Mouse (Mus musculus) embryo, embryonic 11.5 days (tissue): ENCODE data around the gene Flrt2.

Source experiments
- DNase-seq: peaks from one replicate; pipeline ENCODE4 v3.0.0-alpha.2; 2012; ENCODE audit warnings: low read depth, low spot score

Gene Flrt2

DNA sequence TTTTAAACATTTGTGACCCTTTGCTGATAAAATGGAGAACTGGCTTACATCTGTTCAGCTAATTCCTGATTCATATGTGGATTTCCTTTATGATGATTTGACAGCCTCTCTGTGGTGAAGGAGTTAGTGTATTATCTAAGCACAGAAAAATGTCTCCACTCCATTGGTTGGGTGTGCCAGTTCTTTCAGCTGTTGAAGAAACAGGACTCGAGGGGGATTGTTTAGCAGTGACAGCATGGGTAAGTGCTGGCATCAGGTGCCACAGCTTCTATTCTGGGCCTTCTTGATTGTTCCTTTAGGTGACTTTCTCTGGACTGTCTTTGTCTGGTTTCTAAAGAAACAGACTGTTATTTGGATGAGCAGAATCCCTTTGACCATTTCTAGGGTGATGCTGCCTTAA is 42.0 kb downstream of the Flrt2 start:
- no peak for DNase-seq

- DNase-seq = no peak
Measured at GRCm38 (mm10) chr12:95737571-95737970, 45.5 kb downstream of the Flrt2 start.

DNA sequence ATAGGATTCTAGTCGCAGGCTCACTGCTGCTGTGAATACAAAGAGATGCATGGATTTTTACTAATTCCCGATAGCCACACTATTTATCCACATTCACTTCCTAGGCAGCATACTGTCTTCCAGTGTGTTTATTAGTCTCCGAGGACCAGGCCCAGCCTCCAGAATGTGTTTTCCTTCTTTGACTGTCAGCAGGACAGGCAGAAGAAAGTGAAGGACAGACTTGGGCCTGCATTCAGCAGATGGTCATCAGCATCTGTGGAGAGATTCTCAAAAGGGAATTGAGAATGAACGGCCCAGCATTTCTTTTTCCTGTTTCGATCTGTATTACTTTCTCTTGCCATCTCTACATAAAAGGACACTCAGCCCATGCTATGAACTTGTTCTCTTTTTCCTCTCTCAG is 46.0 kb downstream of the Flrt2 start:
- no peak for DNase-seq

DNA sequence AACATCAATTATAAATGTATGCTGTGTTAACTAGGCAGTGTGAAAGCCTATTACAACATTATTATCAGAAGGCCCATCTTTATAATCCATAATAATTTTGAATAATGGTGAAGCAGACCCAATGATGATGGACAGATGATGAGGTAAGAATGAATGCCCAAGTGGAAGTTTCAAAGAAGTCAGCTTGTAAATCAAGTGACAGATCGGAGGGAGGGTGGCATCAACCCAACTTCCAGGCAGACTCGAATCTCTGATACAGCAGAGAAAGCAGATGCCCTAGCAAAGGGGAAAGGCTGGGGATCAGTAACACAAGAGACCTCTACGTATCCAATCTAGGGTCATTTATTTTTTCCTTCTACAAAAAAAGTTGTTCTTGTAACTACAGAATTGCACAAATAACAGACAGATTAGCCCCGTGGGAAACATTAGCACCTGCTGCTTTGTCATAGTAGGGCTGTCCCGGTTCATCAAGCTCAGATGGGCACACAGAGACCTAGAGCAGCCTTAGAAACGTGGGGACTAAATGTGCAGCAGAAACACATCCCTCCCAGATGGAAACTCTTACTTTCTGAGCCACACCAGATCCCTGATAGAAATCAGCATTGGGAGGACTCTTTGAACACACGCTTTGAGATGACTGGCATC is 46.6 kb downstream of the Flrt2 start:
- no peak for DNase-seq

- no peak for DNase-seq
Measured at GRCm38 (mm10) chr12:95739739-95740138, 47.7 kb downstream of the Flrt2 start.

DNA sequence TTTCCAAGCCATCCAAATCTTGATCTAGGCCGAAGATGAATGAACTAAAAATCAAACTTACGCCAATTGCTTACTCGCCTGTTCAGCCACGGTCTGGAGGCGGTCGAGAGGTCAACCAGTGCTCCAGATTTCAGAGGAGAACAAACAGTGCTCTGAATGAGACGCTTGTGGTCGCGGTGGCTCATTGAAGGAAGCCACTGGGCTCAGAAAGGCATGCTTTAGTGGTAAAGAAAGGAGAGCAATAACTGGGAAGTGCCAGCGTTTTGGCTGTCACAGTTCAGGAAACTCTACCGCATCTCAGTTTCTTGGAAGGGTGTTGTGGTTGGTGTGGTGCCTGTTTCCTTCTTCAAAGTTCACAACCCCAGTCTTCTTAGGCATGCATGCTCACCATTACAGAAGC is 49.3 kb downstream of the Flrt2 start:
- DNase-seq = no peak

DNA sequence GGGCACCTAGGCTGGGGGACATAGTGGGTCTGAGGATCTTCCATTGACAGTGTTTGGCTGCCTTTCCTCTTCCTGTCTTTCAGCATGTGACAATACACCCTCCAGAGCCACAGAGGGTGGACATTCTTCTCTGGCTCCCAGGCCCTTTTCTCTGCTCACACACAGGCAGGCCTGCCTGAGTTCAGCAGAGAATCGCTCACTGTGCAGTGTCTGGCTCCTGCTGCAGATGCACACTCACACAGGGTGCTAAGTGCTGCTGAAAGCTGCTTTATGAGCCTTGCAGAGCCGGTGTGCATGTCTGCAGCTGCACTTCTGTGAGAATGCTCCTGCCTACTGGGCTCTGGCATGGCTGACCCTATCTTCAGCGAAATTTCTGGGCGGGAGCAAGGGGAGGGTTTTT is 52.3 kb downstream of the Flrt2 start:
- DNase-seq = no peak

DNA sequence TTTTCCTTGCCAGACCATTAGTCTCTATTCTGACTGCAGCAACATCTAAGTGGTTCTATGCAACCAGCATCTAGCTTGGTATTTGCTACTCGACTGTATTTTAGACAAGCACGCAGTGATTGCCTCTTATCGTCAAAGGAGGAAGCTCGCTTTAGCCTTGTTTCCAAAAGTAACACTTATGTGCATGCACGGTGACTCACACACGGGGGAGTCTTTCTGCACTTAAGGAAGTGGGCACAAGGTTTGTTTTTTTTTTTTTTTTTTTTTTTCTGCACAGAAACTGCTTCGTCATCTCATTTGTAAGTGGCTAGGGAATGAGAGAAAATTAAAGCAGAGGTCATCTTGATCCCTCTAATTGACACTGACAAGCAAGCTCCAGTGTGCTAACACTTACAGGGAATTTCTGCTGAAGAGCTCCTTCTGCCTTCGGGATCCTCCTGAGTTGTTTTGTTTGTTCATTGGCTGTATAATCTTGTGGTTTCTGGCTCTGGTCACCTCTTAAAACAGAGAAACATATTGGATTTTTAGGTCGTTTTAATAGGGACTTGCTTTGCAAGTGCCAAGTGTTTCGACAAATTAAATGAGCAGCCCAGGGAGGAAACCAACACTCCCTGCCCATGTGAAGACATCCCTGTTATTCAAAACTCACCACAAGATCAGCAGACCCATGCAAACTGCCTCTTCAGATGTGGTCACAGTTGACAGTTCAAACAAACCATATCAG is 55.0 kb downstream of the Flrt2 start:
- no peak for DNase-seq

DNA sequence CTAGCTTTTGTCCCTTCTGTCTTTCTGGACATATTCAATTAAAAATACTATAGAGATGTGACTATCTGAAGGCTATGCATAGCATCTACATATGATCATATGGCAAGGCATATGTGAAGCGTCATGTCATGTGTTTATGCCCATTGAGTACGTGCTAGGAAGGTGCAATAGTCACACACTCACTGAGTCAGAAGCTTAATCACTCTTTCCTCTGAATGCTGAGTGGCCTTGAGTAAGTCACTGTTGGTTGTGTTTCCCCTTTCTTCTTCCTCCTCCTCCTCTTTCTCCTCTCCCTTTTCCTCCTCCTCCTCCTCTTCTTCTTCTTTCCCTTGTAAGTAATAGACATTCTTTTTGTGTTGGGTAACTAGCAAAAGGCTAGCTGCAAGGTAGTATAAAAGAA is 56.7 kb downstream of the Flrt2 start:
- no peak for DNase-seq

DNA sequence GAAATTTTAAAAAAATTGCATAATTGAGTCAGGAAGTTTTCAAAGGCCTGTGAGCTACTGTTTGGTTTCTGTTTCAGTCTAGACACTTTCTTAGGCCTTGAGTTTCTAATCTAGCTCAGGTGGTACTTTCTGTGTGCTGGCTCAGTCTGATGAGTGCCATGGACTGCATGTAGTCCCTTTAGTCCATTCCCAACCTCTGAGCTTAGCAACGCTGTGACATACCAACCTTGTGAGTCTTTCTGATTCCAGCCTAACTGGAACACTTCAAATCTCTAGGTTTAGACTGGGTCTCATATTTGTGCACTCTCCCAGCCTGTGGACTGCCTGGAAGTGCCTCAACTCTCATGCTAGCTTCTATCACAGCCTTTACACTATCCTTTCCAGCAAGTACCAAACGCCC is 57.2 kb downstream of the Flrt2 start:
- DNase-seq = no peak

DNA sequence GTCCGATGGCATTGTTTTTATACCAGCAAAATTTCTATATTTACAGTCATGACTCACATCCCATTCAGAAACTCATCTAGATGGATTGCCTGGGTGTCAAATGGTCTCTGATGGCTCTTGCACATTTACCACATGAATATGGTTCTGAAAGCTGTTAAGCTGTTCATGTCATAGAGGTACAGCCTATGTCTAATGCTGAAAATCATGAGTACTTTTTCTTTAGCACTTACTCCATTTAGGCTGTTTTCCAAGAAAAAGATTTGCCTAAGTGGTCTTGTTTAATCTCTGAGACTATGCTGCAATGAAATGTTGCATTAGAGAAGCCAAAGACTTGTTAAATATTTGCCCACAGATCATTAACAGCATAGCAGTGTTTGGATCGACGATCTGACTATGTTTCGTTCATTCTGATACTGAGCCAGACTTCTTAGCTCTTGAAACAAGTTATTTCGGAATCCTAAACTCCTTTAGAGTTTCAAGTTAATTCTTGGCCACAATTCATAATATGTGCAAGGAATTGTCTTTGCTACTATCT is 67.3 kb downstream of the Flrt2 start:
- DNase-seq = no peak

GRCm38 (mm10) chr12:95765255-95765654 is 73.2 kb downstream of the Flrt2 start:
- no peak for DNase-seq

DNA sequence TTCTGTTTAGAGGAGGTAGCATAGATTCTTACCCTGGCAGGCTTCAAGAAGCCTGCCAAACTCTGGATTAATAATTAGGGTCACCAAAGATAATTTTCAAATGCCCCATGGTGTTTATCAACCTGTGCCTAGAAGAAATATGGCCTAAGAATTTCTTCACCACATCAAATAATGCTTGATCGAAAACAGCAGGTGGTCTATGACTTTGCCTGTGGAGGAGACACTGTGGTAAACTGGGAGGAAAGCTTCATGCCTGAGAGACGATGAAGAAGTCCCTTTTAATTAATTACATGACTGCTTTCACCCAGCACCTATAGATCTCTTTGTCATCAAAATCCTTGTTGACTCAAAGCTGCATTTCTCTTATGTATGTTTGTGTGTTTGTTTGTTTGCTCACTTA is 77.0 kb downstream of the Flrt2 start:
- DNase-seq = no peak

DNA sequence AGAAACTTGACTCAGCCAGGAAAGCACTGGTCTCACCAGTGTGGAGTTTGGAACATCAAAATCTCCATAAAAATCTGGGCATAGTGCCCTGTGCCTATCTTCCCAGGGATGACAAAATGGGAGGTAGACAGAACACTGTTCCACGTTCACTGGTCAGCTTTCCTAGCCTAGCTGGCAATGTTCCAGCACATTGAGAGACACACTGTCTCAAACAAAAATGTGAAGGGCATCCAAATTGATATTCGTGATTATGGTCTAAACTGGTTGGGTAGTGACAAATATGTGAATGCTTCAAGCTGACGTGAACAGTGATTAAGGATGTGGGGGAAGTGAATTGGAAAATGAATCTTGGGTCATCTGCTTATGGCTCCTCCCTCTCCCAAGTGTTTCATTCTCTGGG is 78.2 kb downstream of the Flrt2 start:
- no peak for DNase-seq

GRCm38 (mm10) chr12:95790146-95790545 is 98.1 kb downstream of the Flrt2 start:
- no peak for DNase-seq

- no peak for DNase-seq
Measured at GRCm38 (mm10) chr12:95816660-95817059, 124.6 kb downstream of the Flrt2 start.
